Mouse (Mus musculus): ENCODE measurements around the gene Crygn. TPM values are rescaled to one million over a fixed set of nuclear protein-coding genes. Genes with fewer than 3 reads are reported as not detected.

The Crygn gene
- 5.0 and 7.6 TPM in 2 replicates for polyA plus RNA-seq (2021; fragmentation: Nextera tagmentation)
- long read RNA-seq, experiment 1, partial matches to known transcripts, result 0 of 1 reads
- long read RNA-seq, experiment 1, other reads (novel, unspliced or antisense), result 0 of 1 reads
- long read RNA-seq, experiment 2, result 0 reads

DNA sequence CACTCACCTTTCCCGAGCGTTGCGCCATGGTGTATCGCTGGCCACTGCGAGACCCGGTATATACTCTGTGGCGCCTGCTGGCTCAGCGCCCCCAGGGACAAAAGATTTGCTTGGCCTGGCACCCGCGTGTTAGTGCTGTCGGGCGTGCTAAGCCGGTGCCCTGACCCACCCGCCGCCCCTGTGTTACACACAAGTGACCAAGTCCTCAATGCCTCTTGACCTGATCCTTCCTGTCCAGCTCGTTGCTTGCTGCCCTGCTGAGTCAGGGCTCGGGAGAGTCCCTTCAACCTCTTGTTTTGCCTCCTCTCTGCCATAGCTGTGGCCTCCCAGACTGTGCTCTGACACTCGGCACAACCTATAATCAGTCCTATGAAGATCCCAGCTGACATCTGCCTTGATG is at the start of gene Crygn:
Crygn (minus strand) TSS at position 193 of the 400 bp plus-strand sequence.

GRCm38 (mm10) chr5:24730488-24730871 is 27.3 kb downstream of the Crygn start, which contains the start of gene Wdr86:
Gene Wdr86, minus strand, starts transcription at chr5:24730727.

Other genes with a start within 250 kb of the Crygn start
- 0.05 and 0.07 TPM in 2 replicates for gene Gbx1, start 230.8 kb downstream of the Crygn start, polyA plus RNA-seq (2021; fragmentation: Nextera tagmentation)
- gene Asb10, start 217.0 kb downstream of the Crygn start, polyA plus RNA-seq (2021; fragmentation: Nextera tagmentation), result 0.51 and 0.61 TPM in 2 replicates
- not detected in 2 replicates for gene 4931409K22Rik, start 201.2 kb downstream of the Crygn start, polyA plus RNA-seq (2021; fragmentation: Nextera tagmentation)
- gene Abcf2, start 180.5 kb downstream of the Crygn start, polyA plus RNA-seq (2021; fragmentation: Nextera tagmentation), result 65.0 and 76.5 TPM in 2 replicates
- 15.5 and 16.0 TPM in 2 replicates for gene Chpf2, start 171.3 kb downstream of the Crygn start, polyA plus RNA-seq (2021; fragmentation: Nextera tagmentation)
- 10.4 and 78.3 TPM in 2 replicates for gene Smarcd3, start 133.6 kb downstream of the Crygn start, polyA plus RNA-seq (2021; fragmentation: Nextera tagmentation)
- 27.5 and 36.6 TPM in 2 replicates for gene Nub1, start 72.5 kb downstream of the Crygn start, polyA plus RNA-seq (2021; fragmentation: Nextera tagmentation)
- gene Wdr86, start 27.3 kb downstream of the Crygn start, polyA plus RNA-seq (2021; fragmentation: Nextera tagmentation), result 0.36 and 0.51 TPM in 2 replicates
- gene Rheb, start 84.6 kb upstream of the Crygn start, polyA plus RNA-seq (2021; fragmentation: Nextera tagmentation), result 233 and 237 TPM in 2 replicates

Measured in left cerebral cortex, adult 6 months (tissue).